Mouse (Mus musculus): ENCODE measurements around the gene Isy1.

GRCm38 (mm10) chr6:87842254-87842653 lies 3.7 kb upstream of the Isy1 start:
- peak; percentile 49 for TF ChIP-seq CTCF (IDR thresholded peaks at IDR 0.05)
- TF ChIP-seq POLR2A (IDR thresholded peaks at IDR 0.05; ENCODE audit: insufficient read depth, low read depth, low read length): no peak
- no peak for TF ChIP-seq EP300 (IDR thresholded peaks at IDR 0.05; ENCODE audit: insufficient read depth, low read depth, low read length)
